Mouse (Mus musculus): ENCODE measurements around the gene Hspg2.

DNA sequence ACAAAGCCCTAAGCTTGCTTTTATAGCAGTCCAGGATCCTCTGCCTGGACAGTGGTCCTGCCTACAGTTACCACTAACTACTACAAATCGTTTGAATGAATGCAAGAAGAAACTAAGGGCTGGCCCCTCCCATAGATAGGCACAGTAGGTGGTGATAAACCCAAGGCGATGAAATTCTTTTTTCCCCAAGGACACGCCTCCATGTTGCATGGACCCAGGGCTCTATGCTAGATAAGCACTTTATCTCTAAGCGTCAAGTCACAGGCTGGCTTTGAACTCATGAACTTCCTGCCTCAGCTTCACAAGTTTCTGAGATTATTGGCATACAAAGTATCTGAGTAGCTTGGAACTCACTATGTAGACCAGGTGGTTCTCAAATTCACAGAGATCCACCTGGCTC, 11.3 kb upstream of the Hspg2 start:
- TF ChIP-seq CTCF (IDR thresholded peaks at IDR 0.05; ENCODE audit: low read depth, low read length), result no peak
- no peak for TF ChIP-seq POLR2AphosphoS5 (IDR thresholded peaks at IDR 0.05; ENCODE audit: insufficient replicate concordance, low read depth, low read length)
- TF ChIP-seq GATA1 (IDR thresholded peaks at IDR 0.05; ENCODE audit: borderline replicate concordance, low read length), result no peak
- TF ChIP-seq TAL1 (conservative IDR thresholded peaks at IDR 0.05; ENCODE audit: low read depth, low read length), result no peak
- no peak for TF ChIP-seq GATA2 (IDR thresholded peaks at IDR 0.05; ENCODE audit: borderline replicate concordance, low read depth, low read length)
